Mouse (Mus musculus) CH12.LX (cell line): Measurements from ENCODE around the gene Pqlc2. TPM values are rescaled to one million over a fixed set of nuclear protein-coding genes. Genes with fewer than 3 reads are reported as not detected.
A peak's percentile ranks its signal among the peaks of the same experiment; 100 is the strongest.

Source experiments
- DNase-seq: peaks from one replicate; pipeline ENCODE4 v3.0.0-alpha.2; 2013; ENCODE audit errors: extremely low read depth
- H3K27ac ChIP-seq: 2 replicates; pipeline ENCODE4 v1.5.1; 2012; ENCODE audit warnings: low read depth, mild to moderate bottlenecking, control low read depth, moderate library complexity; ENCODE audit not compliant: insufficient read depth
- H3K27me3 ChIP-seq: replicated peaks from 2 replicates; pipeline ENCODE3; 2012; ENCODE audit warnings: inconsistent platforms
- H3K36me3 ChIP-seq, 2 experiments: replicated peaks in 1 of 2; 2 replicates each; pipeline versions ENCODE3 to v1.6.1; 2012; ENCODE audit warnings: inconsistent platforms in 1 of 2, low read length in 1 of 2, mild to moderate bottlenecking in 1 of 2, mixed read lengths in 1 of 2, moderate library complexity in 1 of 2; ENCODE audit not compliant: control insufficient read depth in 1 of 2, insufficient read depth in 1 of 2
- H3K4me1 ChIP-seq, 2 experiments: 2 replicates each; pipeline ENCODE4 v1.6.1; 2012; ENCODE audit warnings: inconsistent platforms in 1 of 2, moderate library complexity in 1 of 2; ENCODE audit not compliant: insufficient read depth in 2 of 2, control insufficient read depth in 1 of 2
- H3K4me2 ChIP-seq: 2 replicates; pipeline ENCODE4 v1.6.1; 2012; ENCODE audit warnings: low read depth, mild to moderate bottlenecking, control low read depth; ENCODE audit not compliant: poor library complexity, insufficient read depth, severe bottlenecking
- H3K4me3 ChIP-seq, 3 experiments: fragments of 150-350 bp in 1 of 3; sonication (generic) in 1 of 3; replicated peaks in 1 of 3; 2 replicates each; pipeline versions ENCODE3 to v1.5.1; 2011 to 2012; ENCODE audit warnings: low read depth in 2 of 3, low read length in 2 of 3, mild to moderate bottlenecking in 2 of 3, moderate library complexity in 2 of 3, control low read depth in 1 of 3, improper control_type of control experiment in 1 of 3, inconsistent platforms in 1 of 3, mixed read lengths in 1 of 3; ENCODE audit not compliant: poor library complexity in 1 of 3
- H3K79me2 ChIP-seq: replicated peaks from 2 replicates; pipeline ENCODE4 v1.6.1; 2012; ENCODE audit warnings: mild to moderate bottlenecking, moderate library complexity; ENCODE audit not compliant: control insufficient read depth, poor library complexity, insufficient read depth, severe bottlenecking; ENCODE audit errors: extremely low read depth
- H3K9ac ChIP-seq: 2 replicates; pipeline ENCODE4 v1.6.1; 2012; ENCODE audit warnings: low read depth, mild to moderate bottlenecking, control low read depth, moderate library complexity; ENCODE audit not compliant: insufficient read depth
- H3K9me3 ChIP-seq: replicated peaks from 2 replicates; pipeline ENCODE3; 2012; ENCODE audit warnings: low read length, inconsistent platforms, mixed read lengths
- BHLHE40 ChIP-seq: IDR thresholded peaks from 2 replicates; pipeline ENCODE4 v1.6.1; 2011; ENCODE audit warnings: mild to moderate bottlenecking, low read depth, low read length, improper control_type of control experiment
- CHD1 ChIP-seq: IDR thresholded peaks from 2 replicates; pipeline ENCODE4 v1.6.1; 2012; ENCODE audit warnings: low read depth, low read length, improper control_type of control experiment, inconsistent platforms
- CHD2 ChIP-seq: IDR thresholded peaks from 2 replicates; pipeline ENCODE4 v1.6.1; 2011; ENCODE audit warnings: low read length, improper control_type of control experiment
- CTCF ChIP-seq, 2 experiments: IDR thresholded peaks in 1 of 2; conservative IDR thresholded peaks in 1 of 2; 2 replicates each; pipeline ENCODE4 v1.5.1; 2011 to 2012; ENCODE audit warnings: low read depth in 2 of 2, low read length in 2 of 2, improper control_type of control experiment in 1 of 2, inconsistent platforms in 1 of 2, mild to moderate bottlenecking in 1 of 2, moderate library complexity in 1 of 2
- E2F4 ChIP-seq: IDR thresholded peaks from 2 replicates; pipeline ENCODE4 v1.6.1; 2011; ENCODE audit warnings: low read depth, low read length, improper control_type of control experiment; ENCODE audit not compliant: insufficient replicate concordance
- ELF1 ChIP-seq: IDR thresholded peaks from 2 replicates; pipeline ENCODE4 v1.6.1; 2014; ENCODE audit warnings: low read depth, mild to moderate bottlenecking, inconsistent platforms, low read length, improper control_type of control experiment
- EP300 ChIP-seq: IDR thresholded peaks from 2 replicates; pipeline ENCODE4 v1.6.1; 2011; ENCODE audit warnings: low read length, improper control_type of control experiment
- ETS1 ChIP-seq: conservative IDR thresholded peaks from 2 replicates; pipeline ENCODE4 v1.6.1; 2012; ENCODE audit warnings: low read depth, mild to moderate bottlenecking, inconsistent platforms, low read length, improper control_type of control experiment, moderate library complexity
- GABPA ChIP-seq: IDR thresholded peaks from 2 replicates; pipeline ENCODE4 v1.6.1; 2012; ENCODE audit warnings: low read depth, low read length, improper control_type of control experiment, inconsistent platforms; ENCODE audit not compliant: insufficient replicate concordance
- HCFC1 ChIP-seq: IDR thresholded peaks from 2 replicates; pipeline ENCODE4 v1.6.1; 2012; ENCODE audit warnings: low read depth, mild to moderate bottlenecking, inconsistent platforms, low read length, improper control_type of control experiment
- IRF4 ChIP-seq: IDR thresholded peaks from 2 replicates; pipeline ENCODE4 v1.6.1; 2014; ENCODE audit warnings: low read depth, mild to moderate bottlenecking, inconsistent platforms, low read length, improper control_type of control experiment
- JUN ChIP-seq: IDR thresholded peaks from 2 replicates; pipeline ENCODE4 v1.6.1; 2011; ENCODE audit warnings: low read depth, mild to moderate bottlenecking, low read length, improper control_type of control experiment, moderate library complexity; ENCODE audit not compliant: insufficient read depth
- JUND ChIP-seq: conservative IDR thresholded peaks from 2 replicates; pipeline ENCODE4 v1.6.1; 2011; ENCODE audit warnings: low read depth, low read length, improper control_type of control experiment
- KAT2A ChIP-seq: IDR thresholded peaks from 2 replicates; pipeline ENCODE4 v1.6.1; 2012; ENCODE audit warnings: low read length, improper control_type of control experiment, inconsistent platforms; ENCODE audit not compliant: insufficient replicate concordance
- MAFK ChIP-seq: IDR thresholded peaks from 2 replicates; pipeline ENCODE4 v1.6.1; 2011; ENCODE audit warnings: low read length, improper control_type of control experiment; ENCODE audit not compliant: insufficient replicate concordance
- MAX ChIP-seq: IDR thresholded peaks from 2 replicates; pipeline ENCODE4 v1.6.1; 2011; ENCODE audit warnings: low read length, improper control_type of control experiment
- MAZ ChIP-seq: IDR thresholded peaks from 2 replicates; pipeline ENCODE4 v1.6.1; 2012; ENCODE audit warnings: low read depth, mild to moderate bottlenecking, inconsistent platforms, low read length, improper control_type of control experiment, moderate library complexity
- MEF2A ChIP-seq: IDR thresholded peaks from 2 replicates; pipeline ENCODE4 v1.6.1; 2014; ENCODE audit warnings: low read depth, mild to moderate bottlenecking, inconsistent platforms, low read length, improper control_type of control experiment, borderline replicate concordance
- MXI1 ChIP-seq: IDR thresholded peaks from 2 replicates; pipeline ENCODE4 v1.6.1; 2011; ENCODE audit warnings: mild to moderate bottlenecking, low read depth, low read length, improper control_type of control experiment
- MYC ChIP-seq: IDR thresholded peaks from 2 replicates; pipeline ENCODE4 v1.6.1; 2011; ENCODE audit warnings: low read depth, mild to moderate bottlenecking, improper control_type of control experiment, low read length
- NELFE ChIP-seq: IDR thresholded peaks from 2 replicates; pipeline ENCODE4 v1.6.1; 2011; ENCODE audit warnings: low read depth, low read length, improper control_type of control experiment
- NRF1 ChIP-seq: IDR thresholded peaks from 2 replicates; pipeline ENCODE4 v1.6.1; 2014; ENCODE audit warnings: low read depth, mild to moderate bottlenecking, inconsistent platforms, low read length, improper control_type of control experiment, moderate library complexity
- PAX5 ChIP-seq: IDR thresholded peaks from 2 replicates; pipeline ENCODE4 v1.6.1; 2012; ENCODE audit warnings: low read length, inconsistent platforms, mixed read lengths
- POLR2A ChIP-seq: IDR thresholded peaks from 2 replicates; pipeline ENCODE4 v1.6.1; 2011; ENCODE audit warnings: low read depth, mild to moderate bottlenecking, improper control_type of control experiment, low read length
- POLR2AphosphoS2 ChIP-seq: IDR thresholded peaks from 2 replicates; pipeline ENCODE4 v1.6.1; 2011; ENCODE audit warnings: low read depth, low read length, improper control_type of control experiment
- RAD21 ChIP-seq: IDR thresholded peaks from 2 replicates; pipeline ENCODE4 v1.6.1; 2011; ENCODE audit warnings: low read depth, mild to moderate bottlenecking, low read length, improper control_type of control experiment, moderate library complexity
- RCOR1 ChIP-seq: conservative IDR thresholded peaks from 2 replicates; pipeline ENCODE4 v1.6.1; 2012; ENCODE audit warnings: low read depth, mild to moderate bottlenecking, inconsistent platforms, low read length, improper control_type of control experiment
- SIN3A ChIP-seq: IDR thresholded peaks from 2 replicates; pipeline ENCODE4 v1.6.1; 2012; ENCODE audit warnings: low read length, improper control_type of control experiment, inconsistent platforms
- SMC3 ChIP-seq: IDR thresholded peaks from 2 replicates; pipeline ENCODE4 v1.6.1; 2011; ENCODE audit warnings: low read depth, low read length, improper control_type of control experiment
- TBP ChIP-seq: conservative IDR thresholded peaks from 2 replicates; pipeline ENCODE4 v1.6.1; 2011; ENCODE audit warnings: low read depth, low read length, improper control_type of control experiment
- TCF12 ChIP-seq: IDR thresholded peaks from 2 replicates; pipeline ENCODE4 v1.6.1; 2014; ENCODE audit warnings: low read depth, mild to moderate bottlenecking, inconsistent platforms, low read length, improper control_type of control experiment
- UBTF ChIP-seq: IDR thresholded peaks from 2 replicates; pipeline ENCODE4 v1.6.1; 2012; ENCODE audit warnings: low read depth, mild to moderate bottlenecking, inconsistent platforms, low read length, improper control_type of control experiment, moderate library complexity
- USF1 ChIP-seq: IDR thresholded peaks from 2 replicates; pipeline ENCODE4 v1.6.1; 2014; ENCODE audit warnings: low read depth, mild to moderate bottlenecking, inconsistent platforms, low read length, improper control_type of control experiment
- USF2 ChIP-seq: conservative IDR thresholded peaks from 2 replicates; pipeline ENCODE4 v1.6.1; 2011; ENCODE audit warnings: low read depth, low read length, improper control_type of control experiment
- ZC3H11A ChIP-seq: IDR thresholded peaks from 2 replicates; pipeline ENCODE4 v1.6.1; 2012; ENCODE audit warnings: low read depth, mild to moderate bottlenecking, inconsistent platforms, low read length, improper control_type of control experiment
- ZKSCAN1 ChIP-seq: IDR thresholded peaks from 2 replicates; pipeline ENCODE4 v1.6.1; 2012; ENCODE audit warnings: low read depth, inconsistent platforms, low read length, improper control_type of control experiment, borderline replicate concordance
- ZMIZ1 ChIP-seq: IDR thresholded peaks from 2 replicates; pipeline ENCODE4 v1.6.1; 2012; ENCODE audit warnings: low read depth, mild to moderate bottlenecking, inconsistent platforms, low read length, improper control_type of control experiment
- ZNF384 ChIP-seq: IDR thresholded peaks from 2 replicates; pipeline ENCODE4 v1.6.1; 2012; ENCODE audit warnings: low read depth, low read length, improper control_type of control experiment, inconsistent platforms
- dilution Hi-C: fragments of 300-500 bp; cut with MboI; formaldehyde crosslinking; loops from 2 replicates; pipeline ENCODE4 v1.14.3; 2020; ENCODE audit warnings: low sequenced_read_pairs; ENCODE audit not compliant: extremely low pct_unique_long_range_greater_than_20kb, extremely low pct_ligation_motif_present
- in situ Hi-C: fragments of 300-500 bp; cut with MboI; formaldehyde crosslinking; loops from 3 replicates; pipeline ENCODE4 v1.14.3; 2019; ENCODE audit warnings: low sequenced_read_pairs, low pct_ligation_motif_present, low pct_unique_long_range_greater_than_20kb, mixed read lengths
- polyA plus RNA-seq: library from polyadenylated mRNA; unstranded; fragments of >175 nt; gene quantifications from 2 replicates; pipeline ENCODE4 v1.2.1, GENCODE M21; 2012; ENCODE audit warnings: low read depth; ENCODE audit not compliant: insufficient read length
- total RNA-seq, 2 experiments: library from RNA; depleted of rRNA; stranded (reverse); fragments of 300-350 nt in 1 of 2; fragments of >200 nt in 1 of 2; gene quantifications; 2 replicates each; pipeline ENCODE4 v1.2.3; 2012 to 2014

Pqlc2 gene
- total and polyA plus RNA-seq, 3 experiments: 6.2 to 8.1 (median 6.8) TPM

- Histone ChIP-seq H3K4me1 (peaks cover 4 to 24% of the 10 kb centered on the region in 2 experiments; a peak in 3 of 4 replicates), H3K36me3 (peaks cover 37 to 62% of the 10 kb centered on the region in 2 experiments), H3K79me2 (peaks cover 25% of the 10 kb centered on the region), H3K4me2 (peak within 1 kb of the TSS; percentile 97), H3K27ac (peak within 1 kb of the TSS; percentile 73), H3K27me3 (no peaks in the 10 kb centered on the region), H3K4me3 (peak within 1 kb of the TSS; percentile 60 to 97 (median 92)), H3K9ac (peak within 1 kb of the TSS; percentile 78), H3K9me3 (no peaks in the 10 kb centered on the region)
- TF ChIP-seq E2F4 (0 out of 2 replicates have a peak, but pooled peaks have one; percentile 25), UBTF (no peak), HCFC1 (peak; percentile 88), SMC3 (no peak), MAX (peak; percentile 98), ETS1 (no peak), ZC3H11A (no peak), CHD1 (no peak), RCOR1 (peak; percentile 60; the same call in 1 of the 2 replicates), SIN3A (peak; percentile 89), ZNF384 (no peak), BHLHE40 (peak; percentile 97), RAD21 (no peak), EP300 (no peak), JUN (no peak), POLR2AphosphoS2 (no peak), PAX5 (no peak), MAFK (no peak), MAZ (no peak), ZMIZ1 (0 out of 2 replicates have a peak, but pooled peaks have one; percentile 21), KAT2A (peak; percentile 79; the same call in 1 of the 2 replicates), JUND (no peak), NELFE (peak; percentile 91), MEF2A (no peak), USF1 (peak; percentile 41), TBP (peak; percentile 78), IRF4 (peak; percentile 44; the same call in 1 of the 2 replicates), MXI1 (peak; percentile 98), POLR2A (peak; percentile 93), NRF1 (no peak), USF2 (no peak), ELF1 (peak; percentile 72), CTCF (conservative IDR thresholded peaks at IDR 0.05 in 1 of 2, IDR thresholded peaks at IDR 0.05 in 1 of 2; ENCODE audit: low read depth in 2 of 2, low read length in 2 of 2) (no peak), CHD2 (peak; percentile 39; the same call in 1 of the 2 replicates), GABPA (no peak), MYC (peak; percentile 85; the same call in 1 of the 2 replicates), ZKSCAN1 (no peak), TCF12 (peak; percentile 91)
- in situ Hi-C loops: no loop called here
- peak; percentile 77 for DNase-seq
- dilution Hi-C loops: no loop called here
These were observed 41.6 kb upstream of the Pqlc2 start, which contains the start of the genes Mrto4, Emc1 and Ubr4 for GRCm38 (mm10) chr4:139351931-139352711. Mrto4 (minus strand) TSS chr4:139352576. Emc1 (plus strand) TSS chr4:139352587. Ubr4 (plus strand) TSS chr4:139352609.
